Mouse (Mus musculus): Measurements from ENCODE around the gene Pgam2. TPM values are rescaled to one million over a fixed set of nuclear protein-coding genes. Genes with fewer than 3 reads are reported as not detected.
"Not testable (repeated sequence)": the region's sequence is repeated elsewhere in the genome, so short reads cannot be mapped to it uniquely, and the experiment has no call there.

Pgam2 gene
- total RNA-seq (2021) = not detected in 2 replicates
- long read RNA-seq, experiment 1, partial matches to known transcripts = 0 of 3 reads
- long read RNA-seq, experiment 1, other reads (novel, unspliced or antisense) = 0 of 3 reads
- long read RNA-seq, experiment 2 = 0 reads

- no peak for DNase-seq
Observed at GRCm38 (mm10) chr11:5803551-5803981, at the start of gene Pgam2. TSS of gene Pgam2 (minus strand) at chr11:5803733.

- DNase-seq = no peak
Observed at GRCm38 (mm10) chr11:5852314-5852713, 48.8 kb upstream of the Pgam2 start.

- DNase-seq = no peak
Observed at GRCm38 (mm10) chr11:5851021-5851736, 47.6 kb upstream of the Pgam2 start.

- DNase-seq = no peak
Observed at GRCm38 (mm10) chr11:5850452-5850851, 46.9 kb upstream of the Pgam2 start.

- no peak for DNase-seq
Observed at GRCm38 (mm10) chr11:5849316-5849715, 45.8 kb upstream of the Pgam2 start.

- no peak for DNase-seq
Observed at GRCm38 (mm10) chr11:5848741-5849140, 45.2 kb upstream of the Pgam2 start.

- DNase-seq = peak; percentile 66
Observed at GRCm38 (mm10) chr11:5846639-5847345, 43.3 kb upstream of the Pgam2 start.

GRCm38 (mm10) chr11:5843131-5843530, 39.6 kb upstream of the Pgam2 start:
- DNase-seq = peak; percentile 1

- DNase-seq = no peak
Observed at GRCm38 (mm10) chr11:5841751-5842150, 38.2 kb upstream of the Pgam2 start.

- DNase-seq = no peak
Observed at GRCm38 (mm10) chr11:5840346-5840745, 36.8 kb upstream of the Pgam2 start.

- DNase-seq = peak; percentile 96
Observed at GRCm38 (mm10) chr11:5837251-5838246, 34.0 kb upstream of the Pgam2 start, which contains the start of gene Polm. TSS of gene Polm (minus strand) at chr11:5838016.

- DNase-seq = peak; percentile 51
Observed at GRCm38 (mm10) chr11:5836126-5836525, 32.6 kb upstream of the Pgam2 start.

- DNase-seq = no peak
Observed at GRCm38 (mm10) chr11:5835057-5835456, 31.5 kb upstream of the Pgam2 start.

- DNase-seq = no peak
Observed at GRCm38 (mm10) chr11:5834506-5834905, 31.0 kb upstream of the Pgam2 start.

- DNase-seq = no peak
Observed at GRCm38 (mm10) chr11:5829327-5829726, 25.8 kb upstream of the Pgam2 start.

- no peak for DNase-seq
Observed at GRCm38 (mm10) chr11:5828509-5829191, 25.1 kb upstream of the Pgam2 start.

- DNase-seq = no peak
Observed at GRCm38 (mm10) chr11:5827931-5828330, 24.4 kb upstream of the Pgam2 start.

- DNase-seq = no peak
Observed at GRCm38 (mm10) chr11:5825432-5825831, 21.9 kb upstream of the Pgam2 start.

GRCm38 (mm10) chr11:5819223-5819622, 15.7 kb upstream of the Pgam2 start:
- DNase-seq = no peak

- no peak for DNase-seq
Observed at GRCm38 (mm10) chr11:5813381-5813780, 9.8 kb upstream of the Pgam2 start.

GRCm38 (mm10) chr11:5809487-5809886, 6.0 kb upstream of the Pgam2 start:
- not testable (repeated sequence) for DNase-seq
